Mouse (Mus musculus) heart, embryonic 11.5 days (tissue): ENCODE measurements around the gene Il18bp. TPM values are rescaled to one million over a fixed set of nuclear protein-coding genes. Genes with fewer than 3 reads are reported as not detected.

Experiments
- ATAC-seq: fragments of 200-750 bp; cut with Nextera tagmentation; replicated peaks from 2 replicates; pipeline ENCODE4 v1.8.0; 2017; ENCODE audit warnings: moderate library complexity; ENCODE audit not compliant: insufficient number of reproducible peaks, low FRiP score, low TSS enrichment
- H3K27ac ChIP-seq: fragments of 300-500 bp; sonication (generic); 2 replicates; pipeline ENCODE4 v1.5.1; 2014; ENCODE audit warnings: mild to moderate bottlenecking, low read depth, low read length
- H3K27me3 ChIP-seq: fragments of 300-500 bp; sonication (generic); 2 replicates; pipeline ENCODE4 v1.6.1; 2014; ENCODE audit warnings: mild to moderate bottlenecking, low read length, mixed read lengths; ENCODE audit not compliant: control insufficient read depth, insufficient read depth
- H3K36me3 ChIP-seq: fragments of 300-500 bp; sonication (generic); 2 replicates; pipeline ENCODE4 v1.6.1; 2014; ENCODE audit warnings: mild to moderate bottlenecking, low read length, moderate library complexity, mixed read lengths; ENCODE audit not compliant: control insufficient read depth, insufficient read depth
- H3K4me1 ChIP-seq: fragments of 300-500 bp; sonication (generic); 2 replicates; pipeline ENCODE4 v1.6.1; 2014; ENCODE audit warnings: low read length; ENCODE audit not compliant: control insufficient read depth, insufficient read depth
- H3K4me2 ChIP-seq: fragments of 300-500 bp; sonication (generic); 2 replicates; pipeline ENCODE4 v1.6.1; 2014; ENCODE audit warnings: mild to moderate bottlenecking, moderate library complexity
- H3K4me3 ChIP-seq: fragments of 300-500 bp; sonication (generic); 2 replicates; pipeline ENCODE4 v1.5.1; 2014; ENCODE audit warnings: low read depth, low read length
- H3K9ac ChIP-seq: fragments of 300-500 bp; sonication (generic); 2 replicates; pipeline ENCODE4 v1.6.1; 2014; ENCODE audit warnings: mild to moderate bottlenecking, low read depth, low read length, moderate library complexity
- H3K9me3 ChIP-seq: fragments of 300-500 bp; sonication (generic); replicated peaks from 2 replicates; pipeline ENCODE4 v1.6.1; 2016; ENCODE audit warnings: low read length; ENCODE audit not compliant: control insufficient read depth
- WGBS: fragments of 180-500 bp; shearing (Covaris S2); extraction: QIAGEN DNeasy Blood & Tissue Kit; methylation state at CpG from one replicate; pipeline ENCODE4 v1.1.7; 2014; ENCODE audit not compliant: insufficient replicate concordance; 5-methylcytosine and 5-hydroxymethylcytosine counted together
- polyA plus RNA-seq: library from polyadenylated mRNA; unstranded; fragments of >200 nt; fragmentation: Nextera tagmentation; extraction: Ambion mirVana; gene quantifications from 2 replicates; pipeline ENCODE4 v1.2.1, GENCODE M21; 2014

Gene Il18bp
- polyA plus RNA-seq, 1 experiment from 2014 or later: 1.4 TPM

DNA sequence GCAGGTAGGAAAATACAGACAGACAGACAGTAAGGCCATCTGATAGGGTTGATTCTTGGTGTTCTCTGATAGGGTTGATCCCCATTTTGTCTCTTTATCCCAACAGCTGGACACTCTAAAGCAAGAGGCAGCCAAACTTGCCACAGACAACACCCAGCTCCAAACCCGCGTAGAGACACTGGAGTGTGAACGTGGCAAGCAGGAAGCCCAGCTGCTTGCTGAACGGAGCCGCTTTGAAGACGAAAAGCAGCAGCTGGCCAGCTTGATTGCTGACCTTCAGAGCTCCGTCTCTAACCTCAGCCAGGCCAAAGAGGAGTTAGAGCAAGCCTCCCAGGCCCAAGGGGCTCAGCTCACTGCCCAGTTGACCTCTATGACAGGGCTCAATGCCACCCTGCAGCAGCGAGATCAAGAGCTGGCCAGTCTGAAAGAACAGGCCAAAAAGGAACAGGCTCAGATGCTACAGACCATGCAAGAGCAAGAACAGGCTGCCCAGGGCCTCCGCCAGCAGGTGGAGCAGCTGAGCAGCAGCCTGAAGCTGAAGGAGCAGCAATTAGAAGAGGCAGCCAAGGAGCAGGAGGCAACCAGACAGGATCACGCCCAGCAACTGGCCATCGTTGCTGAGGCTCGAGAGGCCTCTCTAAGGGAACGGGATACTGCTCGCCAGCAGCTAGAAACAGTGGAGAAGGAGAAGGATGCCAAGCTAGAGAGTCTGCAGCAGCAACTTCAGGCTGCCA lies 20.1 kb downstream of the Il18bp start:
- Histone ChIP-seq H3K9ac (no peak overlapping the region), H3K27me3 (no peaks in the 10 kb centered on the region), H3K9me3 (no peaks in the 10 kb centered on the region), H3K4me1 (no peaks in the 10 kb centered on the region), H3K4me3 (no peak overlapping the region), H3K27ac (no peak overlapping the region), H3K4me2 (no peak overlapping the region), H3K36me3 (peaks cover 69% of the 10 kb centered on the region)
- 0 out of 2 replicates have a peak, but pooled peaks have one; percentile 24 for ATAC-seq
- WGBS: 66% methylated on average over 14 of the region's 14 CpGs

DNA sequence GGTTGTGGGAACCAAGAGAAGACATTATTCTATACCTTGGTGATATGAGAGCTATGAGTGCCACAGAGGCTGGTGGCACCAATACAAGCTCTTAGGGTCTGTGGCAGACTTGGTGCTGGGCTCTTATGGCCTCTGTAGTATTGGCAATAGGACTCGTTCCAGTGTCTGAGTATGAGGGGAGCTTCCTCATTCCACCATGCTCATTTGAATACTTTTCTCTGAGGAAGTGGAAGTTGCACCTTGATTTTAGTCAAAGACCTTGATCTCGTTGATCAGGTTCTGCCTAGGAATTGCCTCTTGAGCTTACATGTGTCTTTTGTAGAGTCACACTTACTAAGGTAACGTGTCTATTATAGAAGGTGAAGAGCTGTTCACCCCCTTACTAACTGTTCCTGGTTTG lies 24.2 kb downstream of the Il18bp start:
- H3K27me3 ChIP-seq: no peaks in the 10 kb centered on the region
- no peak overlapping the region for H3K4me3 ChIP-seq
- H3K9ac ChIP-seq: no peak overlapping the region
- ATAC-seq: no peak
- no peaks in the 10 kb centered on the region for H3K9me3 ChIP-seq
- no peak overlapping the region for H3K4me2 ChIP-seq
- WGBS: 88% methylated on average over 3 of the region's 3 CpGs
- H3K27ac ChIP-seq: no peak overlapping the region
- no peaks in the 10 kb centered on the region for H3K4me1 ChIP-seq
- H3K36me3 ChIP-seq: peaks cover 48% of the 10 kb centered on the region

DNA sequence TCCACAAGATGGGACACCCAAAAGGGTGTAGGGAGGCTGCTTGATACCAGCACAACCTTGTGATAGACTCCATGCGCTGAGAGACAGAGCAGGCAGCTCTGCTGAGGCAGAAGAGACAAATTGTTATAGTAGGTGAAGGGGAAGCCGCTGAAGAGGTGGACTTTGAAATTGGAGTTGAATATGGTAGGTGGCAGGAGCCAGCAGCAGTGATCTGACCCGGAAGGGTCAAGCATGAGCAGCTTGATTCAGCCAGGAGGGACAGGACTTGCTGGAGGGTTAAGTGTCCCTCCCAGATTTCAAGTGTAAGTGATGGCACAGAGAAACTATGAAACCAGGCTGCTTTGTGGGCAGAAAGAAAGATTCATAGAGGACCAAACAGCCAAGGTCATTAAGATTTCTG lies 33.4 kb downstream of the Il18bp start:
- Histone ChIP-seq H3K4me2 (no peak overlapping the region), H3K27me3 (no peaks in the 10 kb centered on the region), H3K4me1 (no peaks in the 10 kb centered on the region), H3K4me3 (no peak overlapping the region), H3K9ac (no peak overlapping the region), H3K36me3 (peaks cover 20% of the 10 kb centered on the region), H3K9me3 (no peaks in the 10 kb centered on the region), H3K27ac (no peak overlapping the region)
- no peak for ATAC-seq
- 93% methylated on average over 3 of the region's 3 CpGs for WGBS

DNA sequence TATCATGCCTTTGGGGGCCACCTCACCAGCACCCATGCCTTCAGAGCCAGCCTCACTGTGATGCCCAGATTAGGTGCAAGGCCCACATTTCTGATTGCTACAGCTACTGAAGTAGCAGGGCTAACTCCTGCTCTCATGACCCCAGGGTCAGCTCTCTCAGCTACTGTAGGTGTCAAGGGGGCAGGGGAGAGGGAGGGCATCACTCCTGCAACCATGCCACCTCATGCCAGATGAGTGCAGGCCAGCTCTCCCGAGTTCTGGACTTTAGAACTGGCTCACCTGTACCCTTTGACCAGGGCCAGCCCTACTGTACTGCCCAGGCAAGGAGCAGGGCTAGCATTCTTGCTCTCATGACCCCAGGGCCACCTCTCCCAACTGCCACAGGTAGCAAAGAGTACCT lies 35.8 kb downstream of the Il18bp start:
- H3K27ac ChIP-seq: no peak overlapping the region
- H3K4me3 ChIP-seq: no peak overlapping the region
- WGBS: 84% methylated on average over 1 of the region's 1 CpGs
- no peaks in the 10 kb centered on the region for H3K9me3 ChIP-seq
- H3K4me1 ChIP-seq: no peaks in the 10 kb centered on the region
- H3K4me2 ChIP-seq: no peak overlapping the region
- ATAC-seq: no peak
- H3K36me3 ChIP-seq: peaks cover 8% of the 10 kb centered on the region; the same call in 1 of the 2 replicates
- no peak overlapping the region for H3K9ac ChIP-seq
- H3K27me3 ChIP-seq: no peaks in the 10 kb centered on the region

DNA sequence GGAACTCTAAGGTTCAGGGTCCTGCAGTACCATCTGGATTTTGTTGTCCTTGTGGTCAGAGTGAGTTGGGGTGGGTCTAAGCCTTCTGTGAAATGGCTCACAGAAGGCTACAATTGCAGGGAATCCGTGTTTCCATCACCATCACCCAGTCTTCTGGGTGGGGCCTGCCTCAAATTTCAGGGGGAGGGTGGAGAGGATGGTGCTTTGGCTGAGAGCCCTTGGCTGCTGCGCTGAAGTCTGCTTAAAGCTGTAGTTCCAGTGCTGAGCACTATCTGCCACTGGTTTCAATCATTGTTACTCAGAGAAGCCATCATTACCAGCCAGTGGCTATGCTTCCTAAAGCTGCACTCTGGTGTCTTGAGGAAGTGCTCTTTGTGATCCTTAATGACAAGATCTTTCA lies 44.0 kb downstream of the Il18bp start:
- Histone ChIP-seq H3K4me3 (no peak overlapping the region), H3K4me2 (no peak overlapping the region), H3K36me3 (0 out of 2 replicates have a peak, but pooled peaks cover 2% of the 10 kb centered on the region), H3K27ac (no peak overlapping the region), H3K27me3 (no peaks in the 10 kb centered on the region), H3K4me1 (peaks cover 17% of the 10 kb centered on the region), H3K9ac (no peak overlapping the region), H3K9me3 (no peaks in the 10 kb centered on the region)
- 47% methylated on average over 2 of the region's 2 CpGs for WGBS
- ATAC-seq: no peak

DNA sequence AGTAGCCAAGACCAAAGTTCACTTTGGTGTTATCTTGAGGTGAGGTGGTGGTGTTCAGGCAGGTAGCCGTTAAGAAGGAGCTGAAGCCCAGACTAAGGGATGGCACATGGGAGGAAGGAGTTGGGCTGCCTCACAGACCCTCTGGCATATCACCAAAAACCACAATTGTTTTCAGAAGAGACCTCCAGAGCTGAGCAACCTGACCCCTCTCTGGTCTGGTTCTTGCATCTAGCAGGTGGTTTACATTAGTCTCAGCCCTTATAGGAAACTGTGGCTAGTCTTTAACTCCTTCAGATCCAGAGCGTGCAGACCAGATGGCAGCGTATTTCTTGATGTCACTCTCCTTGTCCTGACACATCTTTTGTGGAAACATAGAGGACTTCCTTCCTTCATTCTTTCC lies 44.8 kb downstream of the Il18bp start:
- no peak for ATAC-seq
- H3K9me3 ChIP-seq: no peaks in the 10 kb centered on the region
- H3K36me3 ChIP-seq: 0 out of 2 replicates have a peak, but pooled peaks cover 2% of the 10 kb centered on the region
- H3K27me3 ChIP-seq: no peaks in the 10 kb centered on the region
- H3K4me1 ChIP-seq: peaks cover 22% of the 10 kb centered on the region
- H3K4me2 ChIP-seq: no peak overlapping the region
- no peak overlapping the region for H3K9ac ChIP-seq
- WGBS: 79% methylated on average over 3 of the region's 3 CpGs
- no peak overlapping the region for H3K4me3 ChIP-seq
- H3K27ac ChIP-seq: no peak overlapping the region

DNA sequence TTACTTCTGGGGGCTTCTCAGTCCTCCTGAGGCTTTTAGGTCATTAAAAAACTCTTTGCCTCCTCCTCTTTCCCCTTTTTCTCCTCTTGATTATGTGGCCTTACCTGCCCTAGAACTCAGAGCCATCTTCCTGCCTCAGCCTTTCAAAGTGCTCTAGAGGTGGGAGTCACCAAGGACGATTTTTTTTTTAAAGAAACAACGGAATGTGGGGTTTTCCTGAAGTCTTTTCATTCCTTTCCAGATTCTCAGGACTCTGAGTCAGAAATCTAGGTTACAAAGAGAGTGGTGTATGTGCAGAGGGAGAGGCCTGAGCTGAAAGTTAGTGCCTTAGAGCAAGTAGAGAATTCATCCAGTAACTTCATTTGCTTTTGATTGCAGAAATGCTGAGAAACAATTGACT lies 46.8 kb downstream of the Il18bp start:
- ATAC-seq: no peak
- H3K27me3 ChIP-seq: no peaks in the 10 kb centered on the region
- peak overlapping the region; percentile 74 for H3K4me3 ChIP-seq
- H3K9ac ChIP-seq: peak overlapping the region; percentile 93
- H3K4me2 ChIP-seq: peak overlapping the region; percentile 93
- H3K4me1 ChIP-seq: peaks cover 29% of the 10 kb centered on the region
- H3K27ac ChIP-seq: peak overlapping the region; percentile 99
- no peaks in the 10 kb centered on the region for H3K9me3 ChIP-seq
- no peaks in the 10 kb centered on the region for H3K36me3 ChIP-seq
- 55% methylated on average over 2 of the region's 2 CpGs for whole genome bisulfite sequencing

DNA sequence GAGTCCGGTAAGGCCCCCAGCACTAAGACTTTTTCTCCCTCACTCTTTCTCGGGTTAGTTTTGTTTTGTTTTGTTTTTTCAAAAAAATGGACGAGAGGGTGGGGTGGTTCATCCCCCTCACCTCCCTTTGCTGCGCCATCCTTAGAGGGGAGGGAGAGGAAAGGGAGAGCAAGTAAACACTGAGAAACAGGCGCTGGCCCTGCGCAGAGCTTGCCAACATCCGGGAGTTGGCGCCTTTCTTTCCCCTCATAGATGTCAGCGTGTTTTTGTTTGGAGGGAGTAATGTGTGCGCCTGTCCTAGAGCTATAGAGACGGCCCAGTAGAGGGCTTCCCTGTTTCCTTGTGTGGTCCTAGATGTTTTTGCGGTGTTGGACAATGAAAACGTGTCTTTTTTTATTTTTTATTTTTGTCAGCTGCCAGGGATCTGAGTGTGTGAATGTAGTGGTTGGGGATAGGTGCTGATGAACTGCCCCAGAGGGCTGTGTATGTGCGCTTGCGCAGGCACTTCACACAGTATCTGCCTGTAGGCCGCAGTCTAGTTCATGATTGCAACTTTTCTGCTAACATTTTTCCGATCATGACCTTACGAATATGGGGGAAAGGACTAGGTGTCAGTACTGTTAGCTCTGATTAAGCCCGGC lies 47.5 kb downstream of the Il18bp start:
- peaks cover 30% of the 10 kb centered on the region for H3K4me1 ChIP-seq
- H3K27ac ChIP-seq: peak overlapping the region; percentile 99
- H3K36me3 ChIP-seq: no peaks in the 10 kb centered on the region
- peak overlapping the region; percentile 74 for H3K4me3 ChIP-seq
- H3K9ac ChIP-seq: peak overlapping the region; percentile 93
- H3K9me3 ChIP-seq: no peaks in the 10 kb centered on the region
- H3K27me3 ChIP-seq: no peaks in the 10 kb centered on the region
- ATAC-seq: peak; percentile 55
- WGBS: 8% methylated on average over 19 of the region's 19 CpGs
- peak overlapping the region; percentile 93 for H3K4me2 ChIP-seq

DNA sequence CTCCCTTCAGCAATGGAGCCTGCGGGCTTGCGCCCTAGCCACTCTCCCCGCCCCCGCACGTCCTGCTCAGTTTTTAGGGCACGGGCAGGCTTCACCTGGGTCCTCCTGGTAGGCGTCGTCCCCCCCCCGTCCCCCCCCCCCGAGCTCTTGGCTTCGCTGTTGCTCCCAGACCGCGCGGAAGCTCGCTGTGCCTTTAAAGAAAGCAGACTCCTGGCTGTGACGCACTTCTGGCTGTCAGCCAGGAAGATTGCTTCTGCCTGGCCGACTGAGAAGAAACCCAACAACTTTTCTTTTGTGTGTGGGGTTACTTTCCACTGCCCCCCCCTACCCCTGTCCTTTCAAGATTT lies 48.1 kb downstream of the Il18bp start:
- peak overlapping the region; percentile 74 for H3K4me3 ChIP-seq
- no peaks in the 10 kb centered on the region for H3K9me3 ChIP-seq
- WGBS: 0% methylated on average over 10 of the region's 17 CpGs
- peaks cover 30% of the 10 kb centered on the region for H3K4me1 ChIP-seq
- peak overlapping the region; percentile 93 for H3K9ac ChIP-seq
- no peaks in the 10 kb centered on the region for H3K27me3 ChIP-seq
- H3K36me3 ChIP-seq: no peaks in the 10 kb centered on the region
- H3K27ac ChIP-seq: peak overlapping the region; percentile 99
- peak; percentile 64 for ATAC-seq
- peak overlapping the region; percentile 93 for H3K4me2 ChIP-seq
